Mouse (Mus musculus) neural tube, embryonic 11.5 days (tissue): ENCODE results near the gene Grid2. TPM values are rescaled to one million over a fixed set of nuclear protein-coding genes. Genes with fewer than 3 reads are reported as not detected.
A peak's percentile ranks its signal among the peaks of the same experiment; 100 is the strongest.

ENCODE experiments used
- ATAC-seq: fragments of 200-750 bp; cut with Nextera tagmentation; 2 replicates; pipeline ENCODE4 v1.8.0; 2017; ENCODE audit warnings: moderate number of reproducible peaks, mild to moderate bottlenecking, moderate TSS enrichment, moderate library complexity; ENCODE audit not compliant: insufficient read depth, low FRiP score, low TSS enrichment
- DNase-seq: peaks from one replicate; pipeline ENCODE4 v3.0.0-alpha.2; 2015; ENCODE audit warnings: low spot score
- H3K27ac ChIP-seq: fragments of 300-500 bp; sonication (generic); 2 replicates; pipeline ENCODE4 v1.5.1; 2014; ENCODE audit warnings: low read depth, mild to moderate bottlenecking, low read length
- H3K27me3 ChIP-seq: fragments of 300-500 bp; sonication (generic); 2 replicates; pipeline ENCODE4 v1.6.1; 2014; ENCODE audit warnings: mild to moderate bottlenecking, low read length, mixed read lengths; ENCODE audit not compliant: control insufficient read depth, insufficient read depth
- H3K36me3 ChIP-seq: fragments of 300-500 bp; sonication (generic); 2 replicates; pipeline ENCODE4 v1.6.1; 2014; ENCODE audit warnings: mild to moderate bottlenecking, low read length, moderate library complexity, mixed read lengths; ENCODE audit not compliant: control insufficient read depth, insufficient read depth
- H3K4me1 ChIP-seq: fragments of 300-500 bp; sonication (generic); 2 replicates; pipeline ENCODE4 v1.6.1; 2014; ENCODE audit warnings: low read length, mixed read lengths; ENCODE audit not compliant: control insufficient read depth, insufficient read depth
- H3K4me2 ChIP-seq: fragments of 300-500 bp; sonication (generic); 2 replicates; pipeline ENCODE4 v1.6.1; 2014; ENCODE audit warnings: low read depth, mild to moderate bottlenecking, moderate library complexity
- H3K4me3 ChIP-seq: fragments of 300-500 bp; sonication (generic); 2 replicates; pipeline ENCODE4 v1.5.1; 2014; ENCODE audit warnings: low read depth, low read length
- H3K9ac ChIP-seq: fragments of 300-500 bp; sonication (generic); 2 replicates; pipeline ENCODE4 v1.6.1; 2014; ENCODE audit warnings: mild to moderate bottlenecking, low read length
- H3K9me3 ChIP-seq: fragments of 300-500 bp; sonication (generic); 2 replicates; pipeline ENCODE4 v1.6.1; 2016; ENCODE audit warnings: low read length; ENCODE audit not compliant: control insufficient read depth
- WGBS: fragments of 180-500 bp; shearing (Covaris S2); extraction: QIAGEN DNeasy Blood & Tissue Kit; methylation state at CpG from one replicate; pipeline ENCODE4 v1.1.7; 2014; 5-methylcytosine and 5-hydroxymethylcytosine counted together
- polyA plus RNA-seq: library from polyadenylated mRNA; unstranded; fragments of >200 nt; fragmentation: Nextera tagmentation; extraction: Ambion mirVana; gene quantifications from 2 replicates; pipeline ENCODE4 v1.2.1, GENCODE M21; 2014

The Grid2 gene
- polyA plus RNA-seq, result 3.3 and 3.4 TPM in 2 replicates

DNA sequence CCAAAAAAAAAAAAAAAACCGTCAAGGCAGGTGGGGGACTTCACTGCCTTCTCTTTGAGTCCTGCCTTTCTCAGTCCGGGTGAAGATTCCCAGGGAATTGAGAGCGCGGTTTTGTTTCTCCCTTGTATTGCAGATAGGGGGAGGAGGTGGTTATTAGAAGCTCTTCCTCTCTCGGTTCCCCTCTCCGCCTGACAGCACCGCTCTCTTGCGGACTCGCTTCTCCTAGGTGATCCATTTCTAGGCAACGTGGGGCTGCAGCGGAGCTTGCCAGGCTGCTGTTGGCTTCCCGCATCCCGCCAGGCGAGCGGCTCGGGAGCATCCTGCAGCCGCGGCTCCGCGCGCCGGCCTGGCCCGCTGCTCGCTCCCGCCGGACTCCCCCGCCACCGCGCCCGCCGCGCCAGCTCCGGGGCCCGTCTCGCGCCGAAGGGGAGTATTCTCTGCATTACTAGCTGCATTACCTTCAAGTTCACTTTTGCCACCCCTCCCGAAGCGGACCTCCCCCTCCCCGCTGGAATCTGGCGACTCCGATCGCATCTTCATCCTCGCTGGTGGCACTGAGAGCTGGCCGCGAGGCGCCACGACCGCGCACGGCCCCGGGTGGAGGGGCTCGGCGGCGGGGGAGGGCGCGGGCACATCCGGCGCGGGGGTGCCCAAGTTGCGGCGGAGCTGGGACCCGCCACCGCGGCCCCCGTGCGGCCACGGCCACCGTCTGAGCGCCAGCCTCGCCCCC, at the start of gene Grid2:
Grid2 (plus strand) TSS at position 51 of the 730 bp plus-strand sequence.
- ATAC-seq (peak; percentile 42), DNase-seq (peak; percentile 77)
- no peaks in the 10 kb centered on the region for H3K27me3 ChIP-seq
- H3K9me3 ChIP-seq, result no peaks in the 10 kb centered on the region
- H3K27ac ChIP-seq, result peak within 1 kb of the TSS; percentile 85
- peak within 1 kb of the TSS; percentile 82 for H3K4me2 ChIP-seq
- H3K4me3 ChIP-seq, result peak within 1 kb of the TSS; percentile 75
- under 1% methylated on average over 50 of the region's 71 CpGs for WGBS
- peak within 1 kb of the TSS; percentile 77 for H3K9ac ChIP-seq
- no peaks in the 10 kb centered on the region for H3K36me3 ChIP-seq
- no peaks in the 10 kb centered on the region for H3K4me1 ChIP-seq

GRCm38 (mm10) chr6:63250738-63251137, 4.9 kb upstream of the Grid2 start:
- H3K9ac ChIP-seq, result no peak overlapping the region
- no peaks in the 10 kb centered on the region for H3K9me3 ChIP-seq
- ATAC-seq (no peak), DNase-seq (no peak)
- no peaks in the 10 kb centered on the region for H3K27me3 ChIP-seq
- H3K4me1 ChIP-seq, result no peaks in the 10 kb centered on the region
- no peaks in the 10 kb centered on the region for H3K36me3 ChIP-seq
- no peak overlapping the region for H3K4me3 ChIP-seq
- no peak overlapping the region for H3K27ac ChIP-seq
- H3K4me2 ChIP-seq, result no peak overlapping the region

DNA sequence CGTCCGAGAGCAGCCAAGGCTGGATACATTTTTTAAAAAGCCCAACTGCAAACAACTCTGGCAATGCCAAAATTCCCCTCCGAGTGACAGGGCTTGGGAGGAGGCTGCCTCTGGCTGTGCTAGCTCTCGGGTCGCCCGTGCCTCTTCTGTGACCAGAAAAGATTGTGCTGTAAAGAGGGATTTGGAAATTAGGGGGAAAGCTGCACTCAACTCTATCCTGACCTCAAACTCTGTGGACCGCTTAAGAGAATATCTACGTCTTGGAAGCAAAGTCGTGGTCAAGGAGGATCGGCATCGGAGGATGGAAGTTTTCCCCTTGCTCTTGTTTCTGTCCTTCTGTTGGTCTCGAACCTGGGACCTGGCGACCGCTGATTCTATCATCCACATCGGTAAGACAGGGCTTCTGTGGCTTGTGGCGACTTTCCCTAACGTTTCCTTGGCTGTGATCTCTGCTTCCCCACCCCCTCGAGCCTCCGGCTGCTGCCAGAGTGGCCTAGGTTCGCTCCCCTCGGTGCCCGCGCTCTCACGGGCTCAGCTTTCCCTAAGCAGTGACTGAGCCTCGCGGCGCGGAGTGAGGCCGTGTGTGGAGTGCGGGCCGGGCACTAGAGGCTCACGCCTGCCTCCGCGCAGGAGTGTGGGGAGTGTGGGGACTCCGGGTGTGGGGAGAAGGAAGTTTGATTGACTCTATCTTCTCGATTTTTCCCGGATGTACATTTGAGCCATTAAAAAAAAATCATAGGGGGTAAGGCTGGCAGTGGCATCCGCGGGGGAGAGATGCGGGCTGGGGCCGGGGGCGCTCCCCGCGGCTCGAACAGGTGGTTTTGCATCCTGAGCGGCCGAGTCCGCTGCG, 1.1 kb downstream of the Grid2 start:
- peak; percentile 73 for DNase-seq
- WGBS, result under 1% methylated on average over 49 of the region's 49 CpGs
- H3K9ac ChIP-seq, result peak overlapping the region; percentile 77
- ATAC-seq, result peak; percentile 32
- peak overlapping the region; percentile 85 for H3K27ac ChIP-seq
- H3K4me2 ChIP-seq, result peak overlapping the region; percentile 82
- H3K27me3 ChIP-seq, result no peaks in the 10 kb centered on the region
- no peaks in the 10 kb centered on the region for H3K9me3 ChIP-seq
- H3K4me1 ChIP-seq, result no peaks in the 10 kb centered on the region
- no peaks in the 10 kb centered on the region for H3K36me3 ChIP-seq
- peak overlapping the region; percentile 75 for H3K4me3 ChIP-seq

GRCm38 (mm10) chr6:63257406-63257845, 1.8 kb downstream of the Grid2 start:
- Histone ChIP-seq H3K9me3 (no peaks in the 10 kb centered on the region), H3K4me3 (peak overlapping the region; percentile 75), H3K27me3 (no peaks in the 10 kb centered on the region), H3K4me1 (no peaks in the 10 kb centered on the region), H3K36me3 (no peaks in the 10 kb centered on the region), H3K9ac (peak overlapping the region; percentile 77), H3K4me2 (peak overlapping the region; percentile 82), H3K27ac (peak overlapping the region; percentile 85)
- peak; percentile 54 for ATAC-seq
- peak; percentile 77 for DNase-seq
- WGBS, result 0% methylated on average over 42 of the region's 42 CpGs

DNA sequence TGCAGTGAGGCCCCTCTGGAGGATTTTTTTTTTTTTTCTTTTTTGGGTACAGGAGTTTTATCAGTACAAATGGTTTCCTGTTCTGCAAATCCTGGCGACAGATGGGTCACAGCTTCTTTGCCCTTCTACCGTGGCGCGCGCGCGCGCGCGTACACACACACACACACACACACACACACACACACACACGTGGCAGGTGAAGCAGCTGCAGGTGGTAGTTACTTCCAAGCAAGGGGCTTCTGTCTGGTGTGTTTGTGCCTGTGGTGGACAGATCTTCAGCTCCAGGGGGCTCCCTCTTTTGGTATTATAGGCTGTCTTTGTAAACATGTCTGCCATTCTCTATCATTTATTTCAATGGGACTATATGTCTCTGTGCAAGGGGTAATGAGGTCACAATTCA, 2.2 kb downstream of the Grid2 start:
- peak overlapping the region; percentile 85; the same call in 1 of the 2 replicates for H3K27ac ChIP-seq

DNA sequence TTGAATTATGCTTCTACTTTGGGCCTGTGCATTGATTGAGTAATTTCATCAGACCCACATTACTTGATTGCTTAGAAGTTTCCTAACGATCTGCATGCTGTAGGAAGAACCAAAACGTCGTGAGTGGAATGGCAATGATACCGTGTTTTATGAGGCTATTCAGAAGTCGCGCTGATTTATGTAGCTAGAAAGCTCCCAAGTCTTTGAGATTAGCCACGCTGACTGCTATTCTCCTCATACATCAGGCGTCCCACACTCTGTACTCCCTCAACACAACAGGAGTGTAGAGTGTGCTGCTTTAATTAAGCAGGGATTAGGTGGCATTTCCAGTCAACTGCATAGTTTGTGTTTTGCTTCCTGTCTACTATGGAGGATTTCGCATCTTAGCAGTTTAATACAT, 4.1 kb downstream of the Grid2 start:
- no peaks in the 10 kb centered on the region for H3K27me3 ChIP-seq
- no peak overlapping the region for H3K9ac ChIP-seq
- no peak overlapping the region for H3K4me3 ChIP-seq
- 30% methylated on average over 9 of the region's 9 CpGs for WGBS
- ATAC-seq, result peak; percentile 72
- H3K36me3 ChIP-seq, result no peaks in the 10 kb centered on the region
- no peak overlapping the region for H3K4me2 ChIP-seq
- H3K4me1 ChIP-seq, result no peaks in the 10 kb centered on the region
- peak; percentile 61 for DNase-seq
- H3K27ac ChIP-seq, result peak overlapping the region; percentile 42; the same call in 1 of the 2 replicates
- H3K9me3 ChIP-seq, result no peaks in the 10 kb centered on the region

More for the DNA sequence above, 2.2 kb downstream of the Grid2 start:
- H3K4me3 ChIP-seq, result peak overlapping the region; percentile 75
- H3K36me3 ChIP-seq, result no peaks in the 10 kb centered on the region
- H3K27me3 ChIP-seq, result no peaks in the 10 kb centered on the region
- H3K4me1 ChIP-seq, result no peaks in the 10 kb centered on the region
- H3K9me3 ChIP-seq, result no peaks in the 10 kb centered on the region
- DNase-seq (no peak), ATAC-seq (peak; percentile 15; the same call in 1 of the 2 replicates)
- peak overlapping the region; percentile 77; the same call in 1 of the 2 replicates for H3K9ac ChIP-seq
- 3% methylated on average over 11 of the region's 11 CpGs for WGBS
- peak overlapping the region; percentile 82 for H3K4me2 ChIP-seq

GRCm38 (mm10) chr6:63284419-63284818, 28.7 kb downstream of the Grid2 start:
- ATAC-seq, result no peak
- 86% methylated on average over 1 of the region's 1 CpGs for WGBS
- no peaks in the 10 kb centered on the region for H3K27me3 ChIP-seq
- DNase-seq, result no peak
- H3K36me3 ChIP-seq, result no peaks in the 10 kb centered on the region
- H3K9me3 ChIP-seq, result no peaks in the 10 kb centered on the region
- H3K4me3 ChIP-seq, result no peak overlapping the region
- H3K9ac ChIP-seq, result no peak overlapping the region
- no peaks in the 10 kb centered on the region for H3K4me1 ChIP-seq
- H3K4me2 ChIP-seq, result no peak overlapping the region
- H3K27ac ChIP-seq, result no peak overlapping the region

DNA sequence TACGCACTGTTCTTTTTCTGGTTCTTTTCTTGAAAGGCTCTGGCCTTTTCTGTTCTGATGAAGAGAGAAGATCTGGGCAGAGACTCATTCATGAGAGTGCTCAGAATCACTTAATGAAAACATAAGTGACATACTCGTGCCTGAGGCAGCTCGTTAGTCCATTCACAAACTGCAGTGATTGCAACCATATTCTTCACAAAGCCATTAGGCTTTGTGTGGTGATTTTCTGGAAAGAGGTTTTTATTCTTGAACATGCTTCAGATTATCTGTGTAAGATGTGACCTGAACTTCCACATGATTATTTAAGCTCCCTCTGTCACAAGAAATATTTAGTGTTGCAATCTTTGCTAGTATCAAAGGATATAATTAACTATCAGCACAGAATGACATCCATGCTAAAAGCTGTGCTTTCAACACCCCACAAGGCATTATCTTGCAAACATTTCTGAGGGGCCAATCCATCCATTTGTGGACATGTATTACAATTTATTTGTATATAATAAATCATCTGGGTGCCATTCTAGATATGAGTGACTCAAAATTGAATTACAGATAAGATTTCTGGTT, 86.8 kb downstream of the Grid2 start:
- no peak overlapping the region for H3K4me3 ChIP-seq
- no peaks in the 10 kb centered on the region for H3K4me1 ChIP-seq
- no peaks in the 10 kb centered on the region for H3K36me3 ChIP-seq
- DNase-seq, result no peak
- no peak overlapping the region for H3K27ac ChIP-seq
- H3K4me2 ChIP-seq, result no peak overlapping the region
- H3K27me3 ChIP-seq, result no peaks in the 10 kb centered on the region
- no peak for ATAC-seq
- H3K9ac ChIP-seq, result no peak overlapping the region
- WGBS, result 84% methylated on average over 3 of the region's 3 CpGs
- no peaks in the 10 kb centered on the region for H3K9me3 ChIP-seq
